Mouse (Mus musculus) left cerebral cortex, adult 8-10 months (tissue): ENCODE measurements around the gene Dnal4. TPM values are rescaled to one million over a fixed set of nuclear protein-coding genes. Genes with fewer than 3 reads are reported as not detected.
A peak's percentile ranks its signal among the peaks of the same experiment; 100 is the strongest.

Source experiments
- DNase-seq, 2 experiments: peaks; one replicate each; pipeline ENCODE4 v3.0.0; 2022; ENCODE audit warnings: low spot score in 2 of 2
- total RNA-seq, 4 experiments: library from RNA; stranded (reverse); gene quantifications; 2 replicates each; pipeline ENCODE4 v1.2.4; 2022

Gene Dnal4
- total RNA-seq, 4 experiments from 2014 or later: 49.3 to 56.8 (median 52.9) TPM

- peak in 1 of 2 experiments; percentile 88 for DNase-seq
Observed at GRCm38 (mm10) chr15:79764539-79765267, 12.9 kb downstream of the Dnal4 start.

GRCm38 (mm10) chr15:79763601-79764246, 13.9 kb downstream of the Dnal4 start:
- DNase-seq: no peak

GRCm38 (mm10) chr15:79763001-79763400, 14.6 kb downstream of the Dnal4 start:
- no peak for DNase-seq

- DNase-seq: peak in 1 of 2 experiments; percentile 60
Observed at GRCm38 (mm10) chr15:79760956-79761355, 16.7 kb downstream of the Dnal4 start.

GRCm38 (mm10) chr15:79757118-79757517, 20.5 kb downstream of the Dnal4 start:
- no peak for DNase-seq

- peak in 1 of 2 experiments; percentile 78 for DNase-seq
Observed at GRCm38 (mm10) chr15:79755977-79756625, 21.5 kb downstream of the Dnal4 start.

GRCm38 (mm10) chr15:79755176-79755575, 22.5 kb downstream of the Dnal4 start:
- no peak for DNase-seq

- no peak for DNase-seq
Observed at GRCm38 (mm10) chr15:79753873-79754272, 23.8 kb downstream of the Dnal4 start.

- no peak for DNase-seq
Observed at GRCm38 (mm10) chr15:79753420-79753752, 24.3 kb downstream of the Dnal4 start.

- DNase-seq: peak in 1 of 2 experiments; percentile 74
Observed at GRCm38 (mm10) chr15:79752742-79753419, 24.8 kb downstream of the Dnal4 start.

- DNase-seq: no peak
Observed at GRCm38 (mm10) chr15:79751772-79752171, 25.9 kb downstream of the Dnal4 start.

GRCm38 (mm10) chr15:79750266-79750665, 27.4 kb downstream of the Dnal4 start:
- DNase-seq: no peak

GRCm38 (mm10) chr15:79749162-79749561, 28.5 kb downstream of the Dnal4 start:
- no peak for DNase-seq

- no peak for DNase-seq
Observed at GRCm38 (mm10) chr15:79747998-79748397, 29.7 kb downstream of the Dnal4 start.

GRCm38 (mm10) chr15:79745883-79746282, 31.8 kb downstream of the Dnal4 start:
- DNase-seq: no peak

GRCm38 (mm10) chr15:79745312-79745711, 32.3 kb downstream of the Dnal4 start:
- no peak for DNase-seq

GRCm38 (mm10) chr15:79744742-79745141, 32.9 kb downstream of the Dnal4 start:
- no peak for DNase-seq

- DNase-seq: no peak
Observed at GRCm38 (mm10) chr15:79744001-79744400, 33.6 kb downstream of the Dnal4 start.

GRCm38 (mm10) chr15:79742706-79743023, 35.0 kb downstream of the Dnal4 start:
- DNase-seq: no peak

GRCm38 (mm10) chr15:79741921-79742705, 35.5 kb downstream of the Dnal4 start, which contains the start of gene Sun2:
Gene Sun2 (minus strand): TSS chr15:79742536.
- DNase-seq: peak; percentile 88 to 92
